Mouse (Mus musculus): Measurements from ENCODE around the gene Cad. TPM values are rescaled to one million over a fixed set of nuclear protein-coding genes. Genes with fewer than 3 reads are reported as not detected.
A peak's percentile ranks its signal among the peaks of the same experiment; 100 is the strongest.
"Not testable (repeated sequence)": the region's sequence is repeated elsewhere in the genome, so short reads cannot be mapped to it uniquely, and the experiment has no call there.

The Cad gene
- 10 to 100 TPM; 19.2 to 24.4 TPM for total RNA-seq (2021)
- long read RNA-seq, experiment 1, full-length matches to known transcripts = 4 of 19 reads
- long read RNA-seq, experiment 1, partial matches to known transcripts = 9 of 19 reads
- long read RNA-seq, experiment 1, other reads (novel, unspliced or antisense) = 6 of 19 reads
- long read RNA-seq, experiment 2, full-length matches to known transcripts = 1 of 17 reads
- long read RNA-seq, experiment 2, partial matches to known transcripts = 10 of 17 reads
- long read RNA-seq, experiment 2, other reads (novel, unspliced or antisense) = 6 of 17 reads

DNA sequence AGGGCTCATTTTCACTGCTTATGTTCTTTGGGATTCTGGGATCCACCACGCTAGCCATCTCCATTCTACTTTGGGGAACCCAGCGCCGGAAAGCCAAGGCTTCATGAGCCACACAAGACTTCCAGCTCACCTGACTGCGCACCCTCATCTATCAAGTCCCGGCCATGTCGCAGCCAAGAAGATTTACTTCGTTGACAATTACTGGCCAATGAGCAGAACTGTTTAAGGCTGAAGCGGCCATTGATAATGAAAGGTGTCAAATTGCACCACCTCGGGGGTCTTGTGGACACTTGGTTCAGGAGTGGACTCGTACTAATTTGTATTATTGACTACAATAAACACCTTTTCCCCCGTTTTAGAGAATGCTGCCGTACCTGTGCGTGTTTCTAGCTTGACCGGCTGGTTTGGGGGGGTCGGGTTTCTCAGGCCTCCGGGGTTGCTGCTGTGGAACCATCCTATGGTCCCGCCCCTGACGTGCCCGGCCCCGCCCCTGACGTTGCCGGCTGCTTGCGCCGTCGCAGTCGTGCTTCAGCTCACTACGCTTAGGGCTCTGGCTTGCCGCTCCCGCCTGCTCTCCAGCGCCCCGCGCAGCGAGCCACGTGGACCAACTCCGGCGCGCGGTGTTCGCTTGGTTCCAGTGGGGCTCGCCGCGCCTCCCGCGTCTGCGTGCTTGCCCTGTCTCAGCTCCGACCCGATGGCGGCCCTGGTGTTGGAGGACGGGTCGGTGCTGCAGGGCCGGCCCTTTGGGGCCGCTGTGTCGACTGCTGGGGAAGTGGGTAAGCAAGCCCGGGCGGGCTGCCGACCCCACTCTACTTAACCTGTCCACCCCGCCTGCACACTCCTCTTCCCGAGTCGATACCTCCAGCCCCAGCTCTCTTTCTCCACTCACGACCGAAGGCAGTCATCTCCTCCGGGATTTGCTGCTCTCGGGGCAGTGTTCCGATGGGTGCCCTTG lies at the start of gene Cad:
Gene Cad (plus strand): TSS at position 520 of the 955 bp plus-strand sequence.
- DNase-seq (ENCODE audit: low spot score in 2 of 2) = peak; percentile 94 to 95

- DNase-seq (ENCODE audit: low spot score in 2 of 2) = no peak
Measured at GRCm38 (mm10) chr5:31012737-31013136, 41.8 kb upstream of the Cad start.

- no peak for DNase-seq (ENCODE audit: low spot score in 2 of 2)
Measured at GRCm38 (mm10) chr5:31015913-31016312, 38.7 kb upstream of the Cad start.

GRCm38 (mm10) chr5:31021790-31022189 lies 32.8 kb upstream of the Cad start:
- not testable (repeated sequence) for DNase-seq (ENCODE audit: low spot score in 2 of 2)

GRCm38 (mm10) chr5:31022690-31023089 lies 31.9 kb upstream of the Cad start:
- DNase-seq (ENCODE audit: low spot score in 2 of 2) = no peak

- DNase-seq (ENCODE audit: low spot score in 2 of 2) = no peak
Measured at GRCm38 (mm10) chr5:31023254-31023653, 31.3 kb upstream of the Cad start.

DNA sequence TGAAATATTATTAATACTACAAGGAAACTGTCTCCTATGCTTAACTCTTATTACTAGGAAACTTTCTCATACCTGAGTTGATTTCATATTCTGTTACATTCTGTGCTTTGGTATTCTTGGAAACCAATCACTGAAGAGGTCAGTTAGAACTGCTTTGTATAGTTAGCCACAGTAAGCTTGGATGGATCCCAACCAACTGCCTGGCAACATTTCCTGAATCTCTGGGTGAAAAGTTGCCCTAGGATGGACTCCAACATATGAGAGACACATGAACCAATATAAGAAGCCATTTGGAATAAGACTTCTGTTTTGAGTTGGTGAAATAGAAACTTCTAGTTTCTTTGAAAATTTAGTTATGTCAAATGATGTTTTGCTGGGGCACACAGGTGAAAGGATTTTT lies 29.9 kb upstream of the Cad start:
- DNase-seq (ENCODE audit: low spot score in 2 of 2) = no peak

GRCm38 (mm10) chr5:31030926-31031325 lies 23.7 kb upstream of the Cad start:
- DNase-seq (ENCODE audit: low spot score in 2 of 2) = no peak

- no peak for DNase-seq (ENCODE audit: low spot score in 2 of 2)
Measured at GRCm38 (mm10) chr5:31031508-31031907, 23.1 kb upstream of the Cad start.

DNA sequence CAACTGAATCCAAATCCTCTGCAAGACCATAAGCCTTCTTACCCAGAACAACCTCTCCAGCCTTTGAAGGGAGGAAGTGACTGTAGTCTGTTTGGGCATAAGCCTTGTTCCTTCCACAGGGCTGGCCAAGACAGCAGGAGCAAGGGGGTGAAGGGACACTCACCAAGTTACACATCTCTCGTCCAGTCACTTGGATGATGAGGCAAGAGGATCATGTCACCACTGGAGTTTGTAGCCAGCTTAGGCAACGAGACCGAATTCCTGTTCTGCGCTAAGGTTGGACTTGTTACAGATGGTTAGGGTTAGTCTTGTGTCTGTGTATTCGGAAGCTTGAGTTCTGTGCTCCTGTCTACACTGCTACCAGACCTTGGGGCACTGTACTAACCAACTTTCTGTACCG lies 19.9 kb upstream of the Cad start:
- no peak for DNase-seq (ENCODE audit: low spot score in 2 of 2)

GRCm38 (mm10) chr5:31036556-31036955 lies 18.0 kb upstream of the Cad start:
- not testable (repeated sequence) for DNase-seq (ENCODE audit: low spot score in 2 of 2)

DNA sequence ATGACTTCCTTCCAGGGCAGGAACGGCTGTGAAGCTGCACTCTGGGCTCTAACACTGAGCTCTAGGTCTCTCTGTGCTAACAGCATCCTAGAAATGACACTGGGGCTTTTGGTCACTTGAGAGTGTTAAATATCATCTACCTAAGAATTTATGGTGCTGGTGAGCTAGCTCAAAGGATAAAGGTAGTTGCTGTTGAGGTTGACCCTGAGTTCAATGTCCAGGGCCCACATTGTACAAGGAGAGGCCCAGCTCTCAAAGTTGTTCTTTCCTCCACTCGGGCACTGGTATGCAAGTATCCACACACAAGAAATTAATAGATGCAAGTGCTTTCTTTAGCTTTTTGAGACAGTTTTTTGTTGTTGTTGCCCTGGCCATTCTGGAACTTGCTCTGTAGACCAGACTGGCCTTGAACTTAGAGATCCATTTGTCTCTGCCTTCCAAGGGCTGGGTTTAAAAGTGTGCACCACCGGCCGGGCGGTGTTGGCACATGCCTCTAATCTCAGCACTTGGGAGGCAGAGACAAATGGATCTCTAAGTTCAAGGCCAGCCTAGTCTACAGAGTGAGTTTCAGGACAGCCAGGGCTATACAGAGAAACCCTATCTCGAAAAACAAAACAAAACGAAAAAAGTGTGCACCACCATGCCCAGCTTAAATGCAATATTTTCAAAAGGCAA lies 16.3 kb upstream of the Cad start:
- DNase-seq (ENCODE audit: low spot score in 2 of 2) = no peak

GRCm38 (mm10) chr5:31046416-31046815 lies 8.2 kb upstream of the Cad start:
- DNase-seq (ENCODE audit: low spot score in 2 of 2) = no peak

- no peak for DNase-seq (ENCODE audit: low spot score in 2 of 2)
Measured at GRCm38 (mm10) chr5:31047074-31047473, 7.5 kb upstream of the Cad start.

DNA sequence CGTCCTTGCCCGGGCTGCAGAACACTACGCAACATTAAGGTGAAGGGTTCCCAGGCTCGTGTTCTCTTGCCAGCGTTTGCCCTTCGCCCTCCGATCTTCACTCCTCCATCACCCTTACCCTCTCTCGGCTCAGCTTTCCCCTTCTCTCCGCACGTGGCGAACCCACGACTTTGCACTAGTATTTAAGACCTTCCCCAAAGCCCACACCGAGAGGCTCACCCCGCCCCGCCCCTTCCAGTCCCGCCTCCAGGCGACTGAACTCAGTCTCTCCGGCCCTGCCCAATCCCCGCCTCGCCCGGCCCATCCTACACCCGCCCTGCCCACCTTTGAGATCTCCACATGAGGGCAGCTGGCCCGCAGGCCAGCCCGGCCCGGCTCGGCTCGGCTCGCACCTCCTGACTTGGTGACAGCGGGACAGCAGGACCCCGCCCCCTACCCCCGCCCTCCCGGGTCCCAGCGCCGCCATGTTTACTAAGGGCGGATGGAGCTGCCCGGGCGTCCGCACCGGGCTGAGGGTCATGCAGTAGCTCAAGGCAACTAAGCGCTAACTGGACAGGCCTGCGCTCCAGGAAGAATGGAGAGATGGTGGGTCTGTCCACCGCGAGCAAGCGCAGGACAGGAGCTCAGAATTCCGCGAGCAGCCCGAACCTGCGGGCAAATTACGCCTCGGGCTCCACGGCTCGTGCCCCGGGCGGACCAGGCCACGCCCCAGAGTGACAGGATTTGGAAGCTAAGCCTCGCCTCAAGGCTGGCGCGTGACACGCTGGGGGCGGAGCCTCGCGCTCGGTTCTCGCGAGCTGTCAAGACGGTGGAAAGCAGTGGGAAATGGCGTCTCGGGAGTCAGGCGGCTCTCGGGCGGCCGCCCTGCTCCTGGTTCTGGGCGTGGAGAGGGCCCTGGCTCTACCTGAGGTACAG lies 6.5 kb upstream of the Cad start, which contains the start of gene Atraid:
Gene Atraid (plus strand): TSS at position 465 of the 915 bp plus-strand sequence.
- peak; percentile 98 for DNase-seq (ENCODE audit: low spot score in 2 of 2)

DNA sequence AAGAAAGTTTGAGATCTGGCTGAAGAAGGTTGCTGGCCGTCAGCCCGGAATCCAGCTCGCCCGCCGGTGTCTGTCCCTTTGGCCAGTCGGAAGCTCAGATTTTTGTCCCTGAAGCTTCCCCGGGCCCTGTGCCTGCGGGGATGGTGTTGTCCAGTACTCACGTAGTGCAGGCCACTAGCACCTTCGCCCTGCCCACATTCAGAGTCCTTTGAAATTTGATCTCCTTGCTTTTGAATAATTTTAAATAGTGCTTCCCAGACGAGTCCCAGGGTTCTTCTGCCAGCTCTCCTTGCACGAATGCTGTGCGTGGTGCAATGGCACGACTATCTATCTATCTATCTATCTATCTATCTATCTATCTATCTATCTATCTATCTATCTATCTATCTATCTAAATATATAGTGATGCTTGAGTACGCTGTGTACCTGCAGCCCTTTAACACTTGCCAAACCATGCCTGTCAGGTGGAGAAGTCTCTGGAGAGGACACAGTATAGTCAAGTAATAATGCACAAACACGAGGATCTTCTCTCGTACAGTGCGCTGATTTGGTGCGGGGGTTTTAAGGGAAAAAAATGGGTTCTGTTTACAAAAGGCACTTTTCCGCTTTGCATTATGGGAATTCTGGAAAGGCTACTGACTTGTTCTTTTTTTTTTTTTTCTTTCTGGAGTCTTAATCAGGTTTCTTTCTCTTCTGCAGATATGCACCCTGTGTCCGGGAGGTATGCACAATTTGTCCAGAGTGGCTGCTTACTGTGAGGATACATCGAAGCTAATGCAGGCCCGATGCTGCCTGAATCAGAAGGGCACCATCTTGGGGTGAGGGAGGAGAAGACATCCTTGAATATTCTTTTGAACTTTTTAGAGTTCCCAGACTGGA lies 5.6 kb upstream of the Cad start, which contains the start of gene Slc5a6:
Gene Slc5a6 (minus strand): TSS at position 162 of the 879 bp plus-strand sequence.
- DNase-seq (ENCODE audit: low spot score in 2 of 2) = peak; percentile 26 to 33

DNA sequence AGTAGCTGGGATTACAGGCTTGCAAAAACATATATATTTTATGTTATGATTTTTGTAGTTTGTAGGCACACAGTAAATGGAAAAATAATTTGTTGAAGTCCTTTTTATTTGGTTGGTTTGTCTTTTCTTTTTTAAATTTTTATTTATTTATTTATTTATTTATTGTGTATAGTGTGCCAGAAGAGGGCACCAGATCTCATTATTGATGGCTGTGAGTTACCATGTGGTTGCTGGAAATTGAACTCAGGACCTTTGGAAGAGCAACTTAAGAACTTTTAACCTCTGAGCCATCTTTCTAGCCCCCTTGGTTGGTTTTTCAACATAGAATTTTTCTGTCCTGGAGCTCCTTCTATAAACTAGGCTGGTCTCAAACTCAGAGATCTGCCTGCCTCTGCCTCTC lies 4.2 kb upstream of the Cad start:
- no peak for DNase-seq (ENCODE audit: low spot score in 2 of 2)

DNA sequence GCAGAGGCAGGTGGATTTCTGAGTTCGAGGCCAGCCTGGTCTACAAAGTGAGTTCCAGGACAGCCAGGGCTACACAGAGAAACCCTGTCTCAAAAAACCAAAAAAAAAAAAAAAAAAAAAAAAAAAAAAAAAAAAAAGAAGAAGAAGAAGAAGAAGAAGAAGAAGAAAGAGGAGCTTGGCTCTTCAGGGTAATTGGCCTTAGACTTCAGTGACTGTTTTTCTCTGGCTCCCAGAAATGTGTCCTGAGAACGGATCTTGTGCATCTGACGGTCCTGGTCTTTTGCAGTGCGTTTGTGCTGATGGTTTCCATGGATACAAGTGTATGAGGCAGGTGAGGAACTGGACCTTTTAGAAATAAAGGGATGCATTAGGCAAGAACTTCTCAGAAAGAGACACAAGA lies 852 bp upstream of the Cad start:
- DNase-seq (ENCODE audit: low spot score in 2 of 2) = not testable (repeated sequence)
